Mouse (Mus musculus) stomach, embryonic 14.5 days (tissue): ENCODE results near the gene Wrb. TPM values are rescaled to one million over a fixed set of nuclear protein-coding genes. Genes with fewer than 3 reads are reported as not detected.
"Not testable (repeated sequence)": the region's sequence is repeated elsewhere in the genome, so short reads cannot be mapped to it uniquely, and the experiment has no call there.

Source experiments
- ATAC-seq: fragments of 200-750 bp; cut with Nextera tagmentation; 2 replicates; pipeline ENCODE4 v1.8.0; 2017; ENCODE audit warnings: low read depth, moderate TSS enrichment; ENCODE audit not compliant: insufficient number of reproducible peaks, insufficient read depth, low FRiP score
- H3K27ac ChIP-seq: fragments of 300-500 bp; sonication (generic); 2 replicates; pipeline ENCODE4 v1.5.1; 2014; ENCODE audit warnings: mild to moderate bottlenecking, low read length, moderate library complexity, mixed read lengths
- H3K27me3 ChIP-seq: fragments of 300-500 bp; sonication (generic); 2 replicates; pipeline ENCODE4 v1.6.1; 2014; ENCODE audit warnings: low read length, control low read depth, mixed read lengths; ENCODE audit not compliant: control insufficient read depth, insufficient read depth
- H3K36me3 ChIP-seq: fragments of 300-500 bp; sonication (generic); 2 replicates; pipeline ENCODE4 v1.6.1; 2014; ENCODE audit warnings: mild to moderate bottlenecking, control low read depth, low read length, moderate library complexity, mixed read lengths; ENCODE audit not compliant: control insufficient read depth, insufficient read depth
- H3K4me1 ChIP-seq: fragments of 300-500 bp; sonication (generic); 2 replicates; pipeline ENCODE4 v1.6.1; 2014; ENCODE audit warnings: low read length, control low read depth, mixed read lengths; ENCODE audit not compliant: control insufficient read depth, insufficient read depth
- H3K4me2 ChIP-seq: fragments of 300-500 bp; sonication (generic); replicated peaks from 2 replicates; pipeline ENCODE4 v1.6.1; 2014; ENCODE audit warnings: low read depth, low read length, control low read depth
- H3K4me3 ChIP-seq: fragments of 300-500 bp; sonication (generic); 2 replicates; pipeline ENCODE4 v1.5.1; 2014; ENCODE audit warnings: low read depth, low read length, control low read depth
- H3K9ac ChIP-seq: fragments of 300-500 bp; sonication (generic); replicated peaks from 2 replicates; pipeline ENCODE4 v1.6.1; 2014; ENCODE audit warnings: low read depth, mild to moderate bottlenecking, control low read depth, low read length, moderate library complexity, mixed read lengths
- H3K9me3 ChIP-seq: fragments of 300-500 bp; sonication (generic); 2 replicates; pipeline ENCODE4 v1.6.1; 2016; ENCODE audit warnings: low read depth, low read length, control low read depth; ENCODE audit not compliant: control insufficient read depth
- WGBS: fragments of 180-500 bp; shearing (Covaris S2); extraction: QIAGEN DNeasy Blood & Tissue Kit; methylation state at CpG from one replicate; pipeline ENCODE4 v1.1.7; 2014; 5-methylcytosine and 5-hydroxymethylcytosine counted together
- polyA plus RNA-seq: library from polyadenylated mRNA; unstranded; fragments of >200 nt; fragmentation: Nextera tagmentation; extraction: Ambion mirVana; gene quantifications from 2 replicates; pipeline ENCODE4 v1.2.1, GENCODE M21; 2014

Gene Wrb
- polyA plus RNA-seq, 1 experiment from 2014 or later, result 77.2 TPM

GRCm38 (mm10) chr16:96120022-96120623, 25.1 kb upstream of the Wrb start:
- Histone ChIP-seq H3K27ac (no peak overlapping the region), H3K4me1 (no peaks in the 10 kb centered on the region), H3K4me3 (no peak overlapping the region), H3K27me3 (no peaks in the 10 kb centered on the region), H3K4me2 (no peak overlapping the region), H3K9me3 (no peaks in the 10 kb centered on the region), H3K9ac (no peak overlapping the region), H3K36me3 (peaks cover 36% of the 10 kb centered on the region)
- 59% methylated on average over 4 of the region's 4 CpGs for WGBS
- no peak for ATAC-seq

DNA sequence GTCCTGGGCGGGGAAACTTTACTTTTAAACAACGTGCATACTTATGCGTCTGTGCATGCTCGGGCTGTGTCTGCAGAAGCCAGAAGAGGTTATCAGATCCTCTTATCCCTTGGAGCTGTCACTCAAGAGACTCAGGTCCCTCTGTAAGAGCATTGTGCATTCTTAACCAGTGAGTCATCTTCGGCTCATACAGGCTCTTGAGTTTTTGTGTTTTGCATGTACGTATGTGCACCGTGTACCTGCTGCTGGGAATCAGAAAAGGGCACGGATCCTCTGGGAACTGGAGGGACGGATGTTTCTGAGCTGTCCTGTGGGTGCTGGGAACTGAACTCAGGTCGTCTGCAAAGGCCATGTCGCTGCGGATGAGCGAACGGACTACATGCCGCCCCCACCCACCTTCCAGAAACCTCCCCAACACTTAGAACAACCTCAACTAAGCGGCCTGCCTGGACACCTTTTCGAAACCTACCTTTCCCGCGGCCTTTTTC, 18.5 kb upstream of the Wrb start:
- Histone ChIP-seq H3K27me3 (no peaks in the 10 kb centered on the region), H3K9ac (peak overlapping the region; percentile 94), H3K4me3 (peak overlapping the region; percentile 68), H3K4me2 (peak overlapping the region; percentile 82), H3K36me3 (peaks cover 43% of the 10 kb centered on the region), H3K27ac (peak overlapping the region; percentile 94), H3K4me1 (peaks cover 13% of the 10 kb centered on the region; the same call in 1 of the 2 replicates), H3K9me3 (no peaks in the 10 kb centered on the region)
- WGBS, result 1% methylated on average over 19 of the region's 19 CpGs
- no peak for ATAC-seq

DNA sequence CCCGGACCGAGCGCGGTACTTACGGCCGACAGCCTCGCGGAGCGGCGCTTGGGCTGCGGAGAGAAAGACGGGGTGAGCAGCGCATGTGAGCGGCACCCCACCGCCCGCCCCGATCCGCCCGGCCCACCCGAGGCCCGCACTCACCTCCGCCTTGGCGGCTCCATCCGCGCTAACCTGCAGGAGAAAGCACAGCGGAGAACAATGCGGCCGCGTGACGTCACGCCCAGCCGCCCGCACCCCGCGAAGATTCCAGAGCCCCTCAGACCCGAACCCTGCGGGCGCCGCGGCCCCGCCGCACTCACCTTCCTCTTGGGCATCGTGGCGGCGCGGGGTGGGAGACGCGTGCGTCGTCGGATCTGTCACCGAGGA, 17.9 kb upstream of the Wrb start:
- under 1% methylated on average over 43 of the region's 52 CpGs for WGBS
- ATAC-seq, result peak; percentile 57
- peak overlapping the region; percentile 82 for H3K4me2 ChIP-seq
- peak overlapping the region; percentile 94 for H3K9ac ChIP-seq
- peak overlapping the region; percentile 68 for H3K4me3 ChIP-seq
- H3K27ac ChIP-seq, result peak overlapping the region; percentile 94
- H3K9me3 ChIP-seq, result no peaks in the 10 kb centered on the region
- H3K4me1 ChIP-seq, result peaks cover 13% of the 10 kb centered on the region; the same call in 1 of the 2 replicates
- H3K36me3 ChIP-seq, result peaks cover 42% of the 10 kb centered on the region
- H3K27me3 ChIP-seq, result no peaks in the 10 kb centered on the region

GRCm38 (mm10) chr16:96127657-96128344, 17.4 kb upstream of the Wrb start, which contains the start of gene Hmgn1:
TSS of gene Hmgn1 (minus strand) at chr16:96127729.
- Histone ChIP-seq H3K36me3 (peaks cover 37% of the 10 kb centered on the region), H3K27me3 (no peaks in the 10 kb centered on the region), H3K27ac (peak within 1 kb of the TSS; percentile 94), H3K9me3 (no peaks in the 10 kb centered on the region), H3K9ac (peak within 1 kb of the TSS; percentile 94), H3K4me1 (peaks cover 13% of the 10 kb centered on the region; the same call in 1 of the 2 replicates), H3K4me2 (peak within 1 kb of the TSS; percentile 82), H3K4me3 (peak within 1 kb of the TSS; percentile 68)
- under 1% methylated on average over 65 of the region's 72 CpGs for WGBS
- peak; percentile 97 for ATAC-seq

GRCm38 (mm10) chr16:96128466-96128865, 16.7 kb upstream of the Wrb start:
- WGBS, result 3% methylated on average over 9 of the region's 9 CpGs
- peak overlapping the region; percentile 68 for H3K4me3 ChIP-seq
- H3K4me1 ChIP-seq, result peaks cover 13% of the 10 kb centered on the region; the same call in 1 of the 2 replicates
- peaks cover 30% of the 10 kb centered on the region for H3K36me3 ChIP-seq
- peak overlapping the region; percentile 52 for H3K9ac ChIP-seq
- H3K4me2 ChIP-seq, result peak overlapping the region; percentile 65
- no peak for ATAC-seq
- H3K27ac ChIP-seq, result peak overlapping the region; percentile 88
- H3K9me3 ChIP-seq, result no peaks in the 10 kb centered on the region
- no peaks in the 10 kb centered on the region for H3K27me3 ChIP-seq

GRCm38 (mm10) chr16:96144748-96145109, 478 bp upstream of the Wrb start:
- not testable (repeated sequence) for H3K9ac ChIP-seq, H3K9me3 ChIP-seq, H3K27me3 ChIP-seq, H3K36me3 ChIP-seq, H3K4me2 ChIP-seq, H3K27ac ChIP-seq
- H3K4me1 ChIP-seq, result peaks cover 14% of the 10 kb centered on the region; the same call in 1 of the 2 replicates
- H3K4me3 ChIP-seq, result peak overlapping the region; percentile 86; the same call in 1 of the 2 replicates
- WGBS, result 28% methylated on average over 6 of the region's 6 CpGs
- ATAC-seq, result peak; percentile 30

DNA sequence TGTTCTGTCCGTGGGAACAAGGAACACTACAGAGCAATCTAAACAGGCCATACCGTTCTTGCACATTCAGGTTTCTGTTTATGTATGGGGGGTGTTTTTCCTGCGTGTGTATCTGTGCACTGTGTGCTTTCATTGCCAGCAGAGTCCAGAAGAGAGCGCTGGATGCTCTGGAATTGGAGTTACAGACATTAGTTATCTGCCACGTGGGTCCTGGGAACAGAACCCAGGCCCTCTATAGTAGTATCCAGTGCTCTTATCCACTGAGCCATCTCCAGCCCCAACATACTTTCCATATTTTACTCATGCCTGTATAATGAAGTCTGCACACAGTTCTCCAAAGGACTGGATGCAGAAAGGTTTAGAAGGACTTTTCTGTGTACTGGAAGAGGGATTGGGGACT, 607 bp downstream of the Wrb start:
- ATAC-seq, result peak; percentile 10; the same call in 1 of the 2 replicates
- Histone ChIP-seq H3K4me3 (peak overlapping the region; percentile 86), H3K27me3 (no peaks in the 10 kb centered on the region), H3K27ac (peak overlapping the region; percentile 58; the same call in 1 of the 2 replicates), H3K9me3 (no peaks in the 10 kb centered on the region), H3K36me3 (no peaks in the 10 kb centered on the region), H3K4me1 (peaks cover 14% of the 10 kb centered on the region; the same call in 1 of the 2 replicates), H3K9ac (peak overlapping the region; percentile 55), H3K4me2 (peak overlapping the region; percentile 71)
- under 1% methylated on average over 5 of the region's 5 CpGs for WGBS

DNA sequence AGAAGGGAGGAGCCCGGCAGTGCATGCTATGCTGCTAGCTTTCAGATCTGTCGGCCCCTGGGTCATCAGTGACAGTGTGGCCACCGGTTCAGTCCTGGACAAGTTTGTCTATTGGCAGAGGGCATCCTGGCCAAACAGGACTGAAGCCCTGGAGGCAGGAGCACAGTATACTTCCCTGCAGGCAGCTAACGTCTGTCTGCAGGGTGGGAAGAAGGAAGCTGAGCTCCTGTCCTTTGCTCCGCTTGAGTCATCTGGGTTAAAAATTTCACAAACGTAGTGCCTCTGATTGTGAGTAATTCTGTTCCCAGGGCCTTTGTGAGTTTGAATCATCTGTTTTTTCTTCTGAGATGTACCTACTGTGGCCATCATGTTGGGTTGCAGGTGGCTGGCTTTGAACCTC, 3.6 kb downstream of the Wrb start:
- no peaks in the 10 kb centered on the region for H3K9me3 ChIP-seq
- H3K4me3 ChIP-seq, result no peak overlapping the region
- H3K9ac ChIP-seq, result no peak overlapping the region
- peaks cover under 1% of the 10 kb centered on the region; the same call in 1 of the 2 replicates for H3K36me3 ChIP-seq
- no peaks in the 10 kb centered on the region for H3K27me3 ChIP-seq
- no peak for ATAC-seq
- peaks cover 14% of the 10 kb centered on the region; the same call in 1 of the 2 replicates for H3K4me1 ChIP-seq
- WGBS, result 54% methylated on average over 6 of the region's 6 CpGs
- H3K4me2 ChIP-seq, result no peak overlapping the region
- peak overlapping the region; percentile 77 for H3K27ac ChIP-seq
